Mouse (Mus musculus) bone marrow, adult 2 months (tissue): ENCODE data around the gene Myh9. TPM values are rescaled to one million over a fixed set of nuclear protein-coding genes. Genes with fewer than 3 reads are reported as not detected.

Source experiments
- H3K27ac ChIP-seq: fragments of 200-500 bp; 2 replicates; pipeline ENCODE4 v1.5.1; 2012; ENCODE audit warnings: low read depth, mild to moderate bottlenecking, control low read depth, inconsistent platforms, low read length; ENCODE audit not compliant: control insufficient read depth, poor library complexity, insufficient read depth
- H3K4me1 ChIP-seq: fragments of 200-500 bp; 2 replicates; pipeline ENCODE4 v1.6.1; 2011; ENCODE audit warnings: low read length; ENCODE audit not compliant: control insufficient read depth, insufficient read depth
- H3K4me3 ChIP-seq: fragments of 200-500 bp; replicated peaks from 2 replicates; pipeline ENCODE3; 2011; ENCODE audit warnings: mild to moderate bottlenecking, low read depth, low read length, control low read depth; ENCODE audit not compliant: control insufficient read depth
- CTCF ChIP-seq: fragments of 200-500 bp; IDR thresholded peaks from 2 replicates; pipeline ENCODE4 v1.5.1; 2011; ENCODE audit warnings: low read length, control low read depth; ENCODE audit not compliant: control insufficient read depth, insufficient read depth
- POLR2A ChIP-seq: fragments of 200-500 bp; IDR thresholded peaks from 2 replicates; pipeline ENCODE4 v1.6.1; 2011; ENCODE audit warnings: low read depth, mild to moderate bottlenecking, control low read depth, low read length, borderline replicate concordance; ENCODE audit not compliant: control insufficient read depth
- WGBS: fragments of 180-500 bp; shearing (Covaris S2); methylation state at CpG from one replicate; pipeline ENCODE4 v1.1.7; 2018; 5-methylcytosine and 5-hydroxymethylcytosine counted together
- polyA plus RNA-seq: library from polyadenylated mRNA; stranded (reverse); fragments of >200 nt; gene quantifications from 2 replicates; pipeline ENCODE4 v1.2.4, GENCODE M21; 2011; ENCODE audit warnings: low replicate concordance; ENCODE audit not compliant: missing spikeins, insufficient read depth, insufficient read length

Gene Myh9
- polyA plus RNA-seq, 1 experiment, result 399 TPM

- peaks cover 26% of the 10 kb centered on the region for H3K4me1 ChIP-seq
- TF ChIP-seq CTCF (no peak), POLR2A (no peak)
- no peak overlapping the region for H3K27ac ChIP-seq
- H3K4me3 ChIP-seq, result no peak overlapping the region
- WGBS, result 66% methylated on average over 5 of the region's 5 CpGs
Observed at GRCm38 (mm10) chr15:77822057-77822466, 19.9 kb downstream of the Myh9 start.

- TF ChIP-seq POLR2A (no peak), CTCF (no peak)
- Histone ChIP-seq H3K4me1 (peaks cover 28% of the 10 kb centered on the region), H3K4me3 (no peak overlapping the region), H3K27ac (no peak overlapping the region)
- 37% methylated on average over 7 of the region's 7 CpGs for WGBS
Observed at GRCm38 (mm10) chr15:77821424-77821823, 20.6 kb downstream of the Myh9 start.

GRCm38 (mm10) chr15:77820480-77821163 is 21.4 kb downstream of the Myh9 start:
- Histone ChIP-seq H3K4me1 (peaks cover 32% of the 10 kb centered on the region), H3K27ac (peak overlapping the region; percentile 39; the same call in 1 of the 2 replicates), H3K4me3 (no peak overlapping the region)
- TF ChIP-seq POLR2A, result no peak
- TF ChIP-seq CTCF, result no peak
- 30% methylated on average over 3 of the region's 3 CpGs for WGBS

- Histone ChIP-seq H3K4me1 (peaks cover 32% of the 10 kb centered on the region), H3K4me3 (peak overlapping the region; percentile 6), H3K27ac (peak overlapping the region; percentile 39; the same call in 1 of the 2 replicates)
- TF ChIP-seq CTCF (no peak), POLR2A (no peak)
- WGBS, result 15% methylated on average over 10 of the region's 10 CpGs
Observed at GRCm38 (mm10) chr15:77819894-77820387, 22.0 kb downstream of the Myh9 start.

GRCm38 (mm10) chr15:77818556-77819158 is 23.3 kb downstream of the Myh9 start:
- TF ChIP-seq POLR2A (no peak), CTCF (no peak)
- Histone ChIP-seq H3K27ac (no peak overlapping the region), H3K4me3 (no peak overlapping the region), H3K4me1 (peaks cover 36% of the 10 kb centered on the region)
- WGBS, result 80% methylated on average over 15 of the region's 15 CpGs

- TF ChIP-seq CTCF (no peak), POLR2A (0 out of 2 replicates have a peak, but pooled peaks have one; percentile 19)
- H3K27ac ChIP-seq, result no peak overlapping the region
- WGBS, result 38% methylated on average over 7 of the region's 7 CpGs
- H3K4me3 ChIP-seq, result peak overlapping the region; percentile 3
- H3K4me1 ChIP-seq, result peaks cover 30% of the 10 kb centered on the region
Observed at GRCm38 (mm10) chr15:77817417-77817816, 24.6 kb downstream of the Myh9 start.

- TF ChIP-seq POLR2A (no peak), CTCF (no peak)
- H3K4me3 ChIP-seq, result no peak overlapping the region
- peaks cover 26% of the 10 kb centered on the region for H3K4me1 ChIP-seq
- peak overlapping the region; percentile 62 for H3K27ac ChIP-seq
- WGBS, result 40% methylated on average over 4 of the region's 4 CpGs
Observed at GRCm38 (mm10) chr15:77816601-77816950, 25.4 kb downstream of the Myh9 start.

GRCm38 (mm10) chr15:77815867-77816600 is 25.9 kb downstream of the Myh9 start:
- Histone ChIP-seq H3K4me3 (peak overlapping the region; percentile 12), H3K27ac (peak overlapping the region; percentile 78), H3K4me1 (peaks cover 25% of the 10 kb centered on the region)
- TF ChIP-seq POLR2A, result no peak
- 8% methylated on average over 17 of the region's 17 CpGs for WGBS
